Mouse (Mus musculus) urinary bladder, postnatal 25 days (tissue): ENCODE data around the gene S100a6.

Experiments used
- DNase-seq: peaks from one replicate; pipeline ENCODE4 v3.0.0; 2022; ENCODE audit warnings: low spot score

S100a6 gene

DNA sequence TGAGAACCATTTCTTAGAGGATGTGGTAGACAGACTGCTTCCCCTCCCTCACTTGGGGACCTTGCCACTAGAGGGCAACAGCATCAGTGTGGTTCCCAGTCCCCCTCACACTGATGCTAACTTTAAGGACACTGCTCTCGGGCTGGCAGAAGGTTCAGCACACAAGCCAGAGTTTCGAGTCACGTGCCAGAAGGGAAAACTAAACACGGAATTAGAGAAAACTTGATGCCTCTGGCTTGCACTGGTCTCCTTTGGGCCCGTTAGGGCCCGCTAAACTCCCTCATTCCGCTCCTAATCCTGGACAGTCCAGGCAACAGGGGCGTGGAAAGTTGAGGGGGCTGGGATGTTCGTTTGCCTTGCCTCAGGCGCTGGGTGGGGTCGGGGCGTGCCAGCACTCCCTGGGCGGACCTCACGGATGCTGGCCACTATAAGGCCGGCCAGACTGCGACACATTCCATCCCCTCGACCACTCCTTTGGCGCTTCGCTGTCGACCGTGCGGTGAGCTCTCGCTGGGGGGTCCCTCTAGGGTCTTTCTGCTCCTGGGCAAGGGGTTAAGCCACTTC is at the start of gene S100a6:
S100a6 (plus strand) TSS at position 155 of the 564 bp plus-strand sequence.
- peak; percentile 83 for DNase-seq

DNA sequence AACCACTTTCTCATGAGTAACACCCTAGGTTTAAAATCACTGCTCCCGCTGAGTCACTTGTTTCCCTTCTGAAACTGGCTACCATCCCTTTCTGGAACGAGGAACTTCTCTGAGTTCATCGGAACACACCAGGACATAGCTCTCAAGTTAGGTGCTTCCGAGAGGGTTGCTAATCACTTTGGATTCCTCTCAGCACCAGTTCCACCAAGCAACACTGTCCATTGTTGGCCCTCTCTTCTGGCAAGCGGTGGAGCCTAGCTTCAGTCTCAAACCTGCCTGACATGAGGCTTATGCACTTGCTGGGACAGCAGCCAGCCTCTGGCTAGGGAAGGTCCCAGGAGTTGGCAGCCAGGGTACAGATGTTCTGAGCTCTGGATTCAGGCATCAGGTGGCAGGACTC is 38.0 kb upstream of the S100a6 start:
- no peak for DNase-seq

DNA sequence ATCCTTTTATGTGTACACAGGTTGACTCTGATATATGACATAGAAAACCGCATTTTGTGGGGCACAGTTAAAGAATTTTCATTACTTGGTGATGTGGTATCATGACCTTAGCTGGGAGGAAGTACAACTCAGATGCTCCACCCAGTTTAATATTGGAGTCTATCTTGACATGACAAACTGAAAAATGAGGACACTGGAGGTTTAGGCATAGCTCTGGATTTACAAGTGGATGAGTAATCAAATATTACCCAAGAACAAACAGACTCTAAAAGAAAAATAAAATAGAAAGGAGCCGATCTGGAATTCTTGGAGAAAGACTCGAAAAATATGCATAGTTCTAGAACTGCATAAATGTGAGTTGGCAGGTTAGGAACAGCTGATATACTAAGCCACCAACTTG is 37.4 kb upstream of the S100a6 start:
- DNase-seq: no peak

DNA sequence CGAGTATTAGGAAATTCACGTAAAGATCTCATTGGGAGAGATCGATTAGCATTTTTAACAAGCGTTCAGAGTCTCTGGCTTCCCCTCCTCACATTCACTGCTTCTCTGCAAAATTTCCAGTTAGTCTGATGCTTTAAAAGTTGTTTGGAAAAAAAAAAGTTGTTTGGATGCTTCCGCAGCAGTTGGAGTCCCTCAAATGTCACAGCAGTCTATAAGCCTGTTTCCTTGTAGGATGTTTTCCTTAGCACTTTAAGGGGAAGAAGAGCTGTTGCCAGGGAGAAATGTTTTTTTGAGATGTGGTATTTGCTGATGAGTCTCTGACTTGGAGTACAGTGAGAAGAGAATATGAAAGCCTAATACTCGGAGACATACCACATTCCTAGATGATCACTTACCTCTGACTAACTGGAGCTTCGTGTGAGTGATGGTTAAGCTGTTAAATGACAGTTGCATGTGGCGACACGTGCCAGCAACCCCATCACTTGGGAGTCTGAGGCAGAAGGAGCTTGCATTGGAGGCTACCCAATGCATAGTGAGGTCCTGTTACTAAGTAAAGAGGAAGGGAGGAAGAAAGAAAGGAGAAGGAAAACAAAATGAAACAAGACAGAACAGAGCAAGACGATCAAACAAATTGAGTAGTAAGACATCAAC is 36.2 kb upstream of the S100a6 start:
- DNase-seq: no peak

DNA sequence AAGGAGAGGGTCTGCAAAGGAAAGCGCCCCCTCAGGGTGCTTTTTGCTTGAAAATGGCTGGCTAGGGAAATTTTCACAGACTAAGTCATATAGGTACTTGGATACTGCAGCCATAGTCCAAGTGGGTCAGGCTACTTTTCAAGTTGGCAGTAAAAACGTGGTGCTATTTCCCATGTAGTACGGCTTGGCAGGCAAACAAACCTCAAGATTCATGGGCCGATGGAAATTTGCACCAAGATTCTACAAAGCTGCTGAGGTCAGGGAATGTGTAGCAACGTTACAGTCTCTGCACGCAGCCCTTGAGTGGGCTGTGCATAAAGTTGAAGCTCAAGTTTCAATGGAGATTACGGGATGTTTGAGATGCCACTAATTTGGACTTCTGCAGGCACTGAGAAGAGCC is 33.2 kb upstream of the S100a6 start:
- DNase-seq: no peak

DNA sequence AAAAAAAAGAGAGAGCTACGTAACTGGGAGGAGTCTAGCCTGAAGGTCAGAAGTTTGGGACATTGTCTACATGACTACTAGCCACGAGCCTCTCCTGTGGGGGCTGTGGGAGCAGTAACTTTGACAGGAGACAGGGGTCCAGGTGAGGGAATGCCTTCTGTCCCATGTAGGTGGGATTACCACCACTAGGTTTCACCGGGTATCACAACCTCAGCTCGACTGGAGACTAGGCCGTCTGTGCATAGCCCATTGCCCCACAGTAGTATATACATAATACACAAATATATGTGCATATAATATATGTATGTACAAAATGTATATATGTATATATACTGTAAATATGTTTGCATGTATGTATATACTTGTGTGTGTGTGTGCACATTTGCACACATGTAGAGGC is 31.5 kb upstream of the S100a6 start:
- DNase-seq: no peak

DNA sequence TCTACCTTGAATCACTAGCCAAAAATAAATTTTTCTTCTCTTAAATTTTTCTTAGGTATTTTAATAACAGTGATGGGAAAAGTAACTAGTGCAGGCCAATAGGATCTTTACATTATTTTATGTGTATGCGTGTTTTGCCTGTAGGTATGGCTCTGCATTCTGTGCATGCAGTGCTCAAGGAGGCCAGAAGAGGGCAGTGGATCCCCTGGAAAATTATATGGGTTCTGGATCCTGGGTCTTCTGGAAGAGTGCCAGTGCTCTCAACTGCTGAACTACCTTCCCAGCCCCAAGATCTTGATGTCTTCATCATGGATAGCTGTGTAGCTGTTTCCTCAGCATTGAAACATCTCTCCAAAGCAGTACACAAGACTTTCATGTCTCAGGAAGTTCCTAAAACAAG is 30.5 kb upstream of the S100a6 start:
- no peak for DNase-seq

DNA sequence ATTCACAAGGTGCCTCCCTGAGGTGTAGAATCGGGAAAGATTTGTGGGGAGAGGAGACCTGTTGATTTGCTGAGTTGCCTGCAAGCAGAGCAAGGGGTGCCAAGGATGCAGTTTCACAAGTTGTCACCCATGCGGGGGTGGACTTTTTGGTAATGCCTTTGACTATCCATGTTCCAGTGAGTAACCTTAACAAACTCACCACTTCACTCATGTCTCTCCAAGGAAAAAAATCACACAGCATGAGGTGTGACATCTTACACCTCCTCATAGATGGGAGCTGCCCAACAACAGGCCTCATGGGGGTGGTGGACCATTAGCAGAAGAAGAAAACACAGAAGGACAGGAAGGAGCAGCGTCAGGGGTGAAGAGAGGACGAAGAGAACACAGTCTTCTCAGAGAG is 30.1 kb upstream of the S100a6 start:
- DNase-seq: no peak

DNA sequence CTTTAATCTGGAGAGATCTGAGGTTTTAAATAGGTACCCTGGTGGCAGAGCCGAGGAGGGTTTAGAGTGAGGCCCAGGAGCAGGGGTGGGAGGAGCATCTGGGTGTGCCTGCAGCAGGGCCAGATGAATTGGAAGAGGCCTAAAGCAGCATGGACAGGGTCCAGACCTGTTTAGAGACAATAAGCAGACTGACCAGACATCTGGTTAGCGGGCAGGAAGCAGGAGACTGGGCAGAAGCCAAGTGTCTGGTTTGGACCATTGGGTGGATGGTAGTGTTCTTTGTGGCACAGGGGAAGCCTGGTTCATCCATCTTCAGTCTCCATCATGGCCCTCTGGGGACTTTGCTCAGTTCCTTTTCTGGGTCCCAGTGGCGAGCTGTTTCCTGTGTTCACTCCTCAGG is 28.8 kb upstream of the S100a6 start:
- no peak for DNase-seq

DNA sequence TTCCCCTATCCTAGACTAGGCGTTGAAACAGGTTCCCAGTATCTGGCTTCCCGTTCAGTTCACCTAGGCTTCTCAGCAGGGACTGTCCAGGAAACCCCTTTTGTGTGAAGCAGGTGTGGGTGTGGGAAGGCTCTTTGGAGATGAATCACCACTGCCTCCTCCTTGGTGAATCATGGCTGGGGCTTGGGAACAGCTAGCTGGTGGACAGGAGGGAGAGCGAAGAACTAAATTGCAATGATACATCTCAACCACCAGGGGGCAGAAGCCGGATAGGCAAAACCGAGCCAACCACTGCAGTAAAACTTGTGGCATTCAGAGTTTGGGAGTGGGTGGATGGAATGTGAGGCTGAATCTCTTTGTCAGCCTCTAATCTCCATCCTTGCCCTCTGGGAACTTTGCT is 27.1 kb upstream of the S100a6 start:
- DNase-seq: peak; percentile 71

DNA sequence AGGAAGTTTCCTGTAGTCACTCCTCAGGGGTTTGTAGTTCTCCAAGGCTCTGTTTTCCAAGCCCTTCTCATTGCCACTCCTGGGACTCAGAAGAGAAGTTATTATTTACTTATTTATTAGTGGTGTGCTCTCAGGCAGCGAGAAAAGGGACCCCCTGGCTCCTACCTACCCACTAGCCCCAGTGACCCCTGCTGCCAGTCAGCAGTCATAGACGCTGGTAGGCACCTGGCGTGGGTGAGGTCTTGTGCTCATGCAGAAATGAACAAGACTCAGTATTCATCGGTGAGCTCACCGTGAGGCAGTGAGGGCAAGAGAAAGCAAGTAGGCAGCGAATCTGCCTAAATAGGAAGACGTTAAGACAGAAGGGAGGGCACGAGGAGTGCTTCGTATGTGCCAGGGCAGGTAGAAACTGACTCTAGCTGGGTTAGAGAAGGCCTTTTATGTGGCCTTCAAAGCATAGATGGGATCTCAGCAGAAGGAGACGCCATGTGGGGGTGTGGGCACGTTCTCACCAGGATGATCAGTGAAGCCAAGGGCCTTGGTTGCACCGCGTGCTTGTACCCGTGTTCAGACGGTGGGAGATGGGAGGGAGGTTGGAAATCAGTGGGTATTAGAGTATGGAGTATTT is 26.6 kb upstream of the S100a6 start:
- DNase-seq: no peak

DNA sequence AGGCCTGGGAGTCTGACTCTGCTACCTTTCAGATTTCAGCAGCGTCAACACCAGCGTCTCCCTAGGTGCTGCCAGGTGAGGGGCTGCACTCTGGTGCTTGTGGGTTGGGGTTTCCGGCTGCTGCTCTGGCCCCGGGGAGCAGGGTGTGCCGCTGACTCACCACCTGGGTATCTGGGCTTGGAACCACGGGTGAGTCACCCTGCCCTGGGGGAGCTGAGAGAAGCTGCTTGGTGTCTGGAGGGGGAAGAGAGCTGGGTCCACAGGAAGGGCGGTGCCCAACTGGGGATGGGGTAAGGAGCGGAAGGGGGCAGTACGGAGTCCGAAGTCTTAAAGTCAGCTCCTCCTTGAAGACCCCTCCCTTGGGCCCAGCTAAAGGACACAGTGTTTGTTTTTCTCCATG is 25.8 kb upstream of the S100a6 start:
- peak; percentile 84 for DNase-seq

DNA sequence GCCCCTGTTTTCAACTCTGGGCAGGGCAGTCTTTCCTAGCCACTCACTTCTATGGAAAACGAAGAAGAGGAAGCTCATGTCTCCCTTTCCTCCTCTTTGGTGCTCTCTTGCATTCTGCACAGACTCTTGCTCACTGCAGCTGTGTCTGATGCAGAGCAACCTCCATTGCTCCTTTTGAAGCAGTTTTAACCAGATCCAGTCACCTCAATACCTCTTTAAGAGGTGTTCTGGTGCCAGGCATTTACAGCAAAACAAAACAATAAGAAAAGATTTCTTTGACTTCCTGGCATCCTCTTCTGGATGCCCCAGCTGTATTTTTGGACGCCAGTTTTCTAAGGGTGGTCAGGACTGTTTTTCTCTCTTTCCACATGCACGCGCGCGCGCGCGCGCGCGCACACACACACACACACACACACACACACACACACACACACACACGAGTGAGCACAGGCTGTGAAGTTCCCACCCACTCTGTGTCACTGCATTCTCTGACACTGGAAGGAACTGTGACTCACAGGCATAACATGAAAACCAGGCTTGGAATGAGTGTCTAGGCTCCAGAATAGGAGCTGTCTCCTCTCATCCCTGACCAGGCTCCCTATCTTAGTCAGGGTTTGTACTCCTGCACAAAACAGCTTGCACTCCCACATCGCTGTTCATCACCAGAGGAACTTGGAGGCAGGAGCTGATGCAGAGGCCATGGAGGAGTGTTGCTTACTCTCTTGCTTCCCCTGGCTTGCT is 25.2 kb upstream of the S100a6 start:
- DNase-seq: no peak

DNA sequence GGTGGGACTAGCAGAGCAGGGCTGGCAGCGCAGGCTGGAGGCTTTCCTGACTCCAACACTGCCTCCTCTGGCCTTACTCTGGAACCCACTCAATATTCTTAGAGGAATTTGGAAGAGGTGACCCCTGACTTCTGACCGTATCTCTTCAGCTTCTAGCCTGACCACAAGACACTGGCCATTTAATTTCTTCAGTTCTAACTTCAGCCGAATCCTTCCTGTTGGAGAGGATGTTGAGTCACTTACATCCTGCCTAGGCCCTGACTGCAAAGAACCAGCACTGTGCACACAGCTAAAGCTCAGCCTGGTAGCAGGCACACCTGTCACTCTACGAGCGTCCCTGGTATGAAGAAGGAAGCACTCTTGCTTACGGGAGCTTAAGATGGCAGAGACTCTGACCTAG is 23.3 kb upstream of the S100a6 start:
- DNase-seq: no peak

DNA sequence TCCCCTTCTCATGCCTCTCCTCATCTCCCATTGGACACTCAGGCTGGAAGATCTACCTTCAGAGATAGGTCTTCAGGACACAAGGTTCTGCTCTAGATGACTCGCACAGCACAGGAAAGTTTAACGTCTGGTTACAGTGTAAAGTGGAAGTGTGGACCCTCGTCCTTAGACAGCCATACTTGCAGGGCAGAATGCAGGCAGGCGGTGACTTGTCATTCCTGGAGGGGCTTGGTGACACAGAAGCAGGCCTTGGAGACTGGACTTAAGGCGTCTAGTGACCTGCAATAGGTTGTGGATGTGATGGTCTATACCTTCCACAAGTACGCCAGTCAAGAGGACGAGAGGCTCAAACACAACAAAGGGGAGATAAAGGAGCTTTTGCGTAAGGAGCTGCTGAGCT is 22.7 kb upstream of the S100a6 start, which contains the start of gene S100a2:
S100a2 (plus strand) TSS at position 301 of the 400 bp plus-strand sequence.
- no peak for DNase-seq

DNA sequence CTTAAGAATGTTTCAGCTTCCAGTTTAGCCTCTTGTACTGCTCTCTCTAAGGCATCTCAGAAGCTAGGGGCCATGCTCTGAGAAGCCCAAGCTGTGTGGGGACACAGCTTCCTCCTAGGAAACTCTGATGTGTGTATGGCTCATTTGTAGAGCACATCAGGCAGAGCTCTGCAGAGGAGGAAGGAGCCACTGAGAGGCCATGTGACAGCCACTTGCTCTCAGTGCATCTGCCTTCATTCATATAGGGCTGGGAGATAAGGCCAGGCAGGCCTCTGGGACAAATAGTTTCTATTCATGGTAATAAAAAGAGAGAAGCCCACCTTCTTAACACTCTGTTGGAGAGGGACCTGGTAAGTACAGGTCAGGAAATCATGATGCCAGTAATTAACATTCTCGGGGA is 18.2 kb upstream of the S100a6 start:
- no peak for DNase-seq

DNA sequence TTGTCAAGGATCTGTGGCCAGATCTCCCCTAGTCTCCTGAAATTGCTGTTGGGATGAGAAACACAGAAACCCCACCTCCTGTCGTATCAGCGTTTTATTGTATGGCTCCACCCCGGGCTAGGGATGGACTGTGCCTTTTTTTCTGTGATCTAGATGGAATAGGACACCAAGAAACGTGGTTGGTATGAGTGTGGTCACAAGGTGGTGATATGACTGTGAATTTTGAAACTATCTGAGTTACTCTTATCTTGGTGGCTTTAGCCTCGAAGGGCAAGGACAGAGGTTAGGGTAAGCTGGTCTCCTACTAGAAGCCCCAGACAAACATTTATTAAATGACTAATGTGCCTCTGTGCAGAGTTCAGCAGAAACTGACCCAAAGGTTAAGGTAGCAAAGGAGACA is 17.1 kb upstream of the S100a6 start:
- DNase-seq: no peak

DNA sequence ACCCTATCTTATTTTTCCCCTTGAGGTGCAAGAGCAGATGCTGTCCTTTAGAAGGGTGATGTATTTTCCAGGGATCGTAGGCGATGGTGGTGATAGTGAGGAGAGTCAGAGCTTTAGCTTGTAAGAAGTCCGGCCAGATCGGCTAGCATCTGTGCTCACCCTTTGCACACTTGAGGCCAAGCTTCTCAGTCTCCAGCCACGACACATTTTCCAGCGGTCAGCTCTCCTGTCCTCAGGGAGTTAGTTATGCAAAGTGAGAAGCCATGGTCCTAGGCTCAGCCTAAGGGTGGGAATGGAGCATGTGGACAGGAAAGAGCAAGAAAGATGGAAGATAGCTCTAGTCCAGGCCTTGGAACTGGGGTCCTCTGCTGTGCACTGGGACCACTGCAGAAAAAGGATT is 15.9 kb upstream of the S100a6 start:
- DNase-seq: no peak

DNA sequence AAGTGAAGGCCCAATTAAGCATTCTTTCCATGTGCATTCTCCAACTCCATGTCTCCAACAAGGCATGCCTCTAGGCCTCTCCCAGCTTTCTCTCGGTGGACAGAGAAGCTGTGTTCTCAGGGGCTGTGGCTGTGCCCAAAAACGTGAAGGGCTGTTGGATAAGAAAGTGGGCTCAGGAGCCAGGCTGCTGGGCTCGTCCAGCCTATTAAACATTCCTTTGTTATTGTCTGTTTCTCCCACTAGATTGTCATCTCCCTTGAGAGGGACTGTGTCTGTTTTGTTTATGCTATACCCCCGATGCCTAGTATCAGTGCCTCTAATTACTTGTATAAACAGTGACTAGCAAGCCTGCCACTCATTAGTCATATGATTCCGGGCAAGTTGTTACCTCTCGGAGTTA is 14.9 kb upstream of the S100a6 start:
- no peak for DNase-seq

DNA sequence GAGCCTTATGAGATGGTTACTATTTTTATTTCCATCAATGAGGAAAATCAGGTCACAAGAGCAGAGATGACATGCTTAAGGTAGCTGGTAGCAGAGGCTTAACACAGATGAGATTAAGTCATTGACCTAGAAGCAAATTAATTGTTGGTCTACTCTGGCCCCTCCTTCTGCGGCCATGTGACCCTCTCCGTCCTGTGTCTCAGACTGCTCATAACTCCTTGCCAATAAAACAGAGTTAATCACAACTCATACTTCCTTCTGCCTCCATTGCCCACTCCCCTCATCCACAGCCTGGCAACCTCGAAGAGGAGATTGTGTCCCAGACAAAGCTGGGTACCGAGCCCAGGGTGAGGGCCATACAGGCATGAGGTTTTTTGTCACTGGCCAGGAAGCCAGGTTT is 14.5 kb upstream of the S100a6 start:
- DNase-seq: no peak

DNA sequence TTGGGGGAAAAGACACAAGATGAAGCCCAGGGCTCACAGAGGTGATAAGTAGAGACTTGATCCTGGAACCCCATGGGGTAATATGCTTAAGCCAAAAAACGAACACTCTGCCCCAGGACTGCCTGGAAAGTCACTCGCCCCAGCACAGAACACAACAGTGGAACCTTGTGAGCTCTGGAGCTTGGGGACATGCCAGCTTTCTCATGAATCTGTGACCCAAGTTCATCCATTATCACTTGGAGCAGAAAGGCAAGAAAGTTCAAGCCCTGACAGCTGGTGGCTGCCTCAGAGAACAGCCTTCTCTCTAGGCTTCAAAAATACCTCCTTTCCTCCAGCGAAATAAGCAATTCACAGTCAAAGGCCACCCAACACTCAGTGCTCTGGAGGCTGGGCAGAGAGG is 13.3 kb upstream of the S100a6 start:
- DNase-seq: no peak

DNA sequence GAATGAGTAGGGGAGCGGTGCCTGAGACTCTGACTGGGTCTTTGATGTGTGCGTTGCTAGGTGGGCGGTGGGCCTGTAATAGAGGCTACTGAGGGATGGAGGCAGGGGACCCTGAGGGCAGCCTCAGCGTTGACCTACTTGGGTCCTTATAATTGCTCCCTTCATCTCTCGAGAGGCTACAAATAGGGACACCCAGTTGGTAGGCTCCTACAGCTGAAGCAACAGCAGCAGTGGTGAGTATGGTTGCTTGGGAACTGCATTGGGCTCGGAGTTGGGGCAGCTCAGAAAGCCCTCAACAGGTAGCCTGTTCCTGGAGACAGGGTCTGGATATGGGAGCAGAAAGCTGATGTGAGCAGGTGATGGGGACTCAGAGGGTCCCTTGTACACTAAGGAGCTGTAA is 12.6 kb upstream of the S100a6 start:
- DNase-seq: no peak
